Mouse (Mus musculus): ENCODE results near the gene Stpg1.

- TF ChIP-seq CTCF (IDR thresholded peaks at IDR 0.05; ENCODE audit: low read depth) = no peak
- TF ChIP-seq EP300 (IDR thresholded peaks at IDR 0.05; ENCODE audit: low read depth) = no peak
Observed at GRCm38 (mm10) chr4:135526039-135526710, 31.6 kb downstream of the Stpg1 start.

All from heart, postnatal 0 days (tissue).